Mouse (Mus musculus): Measurements from ENCODE around the gene Elf5. TPM values are rescaled to one million over a fixed set of nuclear protein-coding genes. Genes with fewer than 3 reads are reported as not detected.

Gene Elf5
- polyA plus RNA-seq, 1 experiment: not detected

GRCm38 (mm10) chr2:103461210-103461609 lies 49.7 kb downstream of the Elf5 start:
- Histone ChIP-seq H3K27ac (ENCODE audit: insufficient read depth, low read depth, low read length) (no peak overlapping the region), H3K4me3 (ENCODE audit: insufficient read depth, low read depth, low read length) (no peak overlapping the region), H3K4me1 (ENCODE audit: control insufficient read depth, insufficient read depth, low read length) (0 out of 2 replicates have a peak, but pooled peaks cover 2% of the 10 kb centered on the region)
- 73% methylated on average over 8 of the region's 8 CpGs for WGBS
- TF ChIP-seq CTCF (IDR thresholded peaks at IDR 0.05; ENCODE audit: insufficient read depth, low read depth, low read length): no peak
- no peak for TF ChIP-seq POLR2A (IDR thresholded peaks at IDR 0.05; ENCODE audit: insufficient read depth, low read depth, low read length)

- TF ChIP-seq CTCF (IDR thresholded peaks at IDR 0.05; ENCODE audit: insufficient read depth, low read depth, low read length): no peak
- TF ChIP-seq POLR2A (IDR thresholded peaks at IDR 0.05; ENCODE audit: insufficient read depth, low read depth, low read length): no peak
- H3K4me1 ChIP-seq (ENCODE audit: control insufficient read depth, insufficient read depth, low read length): 0 out of 2 replicates have a peak, but pooled peaks cover 2% of the 10 kb centered on the region
- WGBS: 36% methylated on average over 9 of the region's 9 CpGs
- no peak overlapping the region for H3K4me3 ChIP-seq (ENCODE audit: insufficient read depth, low read depth, low read length)
- H3K27ac ChIP-seq (ENCODE audit: insufficient read depth, low read depth, low read length): 0 out of 2 replicates have a peak overlapping the region, but pooled peaks have one; percentile 5
Observed at GRCm38 (mm10) chr2:103461743-103462142, 50.3 kb downstream of the Elf5 start.

- Histone ChIP-seq H3K27ac (ENCODE audit: insufficient read depth, low read depth, low read length) (no peak overlapping the region), H3K4me3 (ENCODE audit: insufficient read depth, low read depth, low read length) (no peak overlapping the region), H3K4me1 (ENCODE audit: control insufficient read depth, insufficient read depth, low read length) (0 out of 2 replicates have a peak, but pooled peaks cover 2% of the 10 kb centered on the region)
- TF ChIP-seq CTCF (IDR thresholded peaks at IDR 0.05; ENCODE audit: insufficient read depth, low read depth, low read length): no peak
- TF ChIP-seq POLR2A (IDR thresholded peaks at IDR 0.05; ENCODE audit: insufficient read depth, low read depth, low read length): no peak
- 90% methylated on average over 5 of the region's 5 CpGs for WGBS
Observed at GRCm38 (mm10) chr2:103462746-103463145, 51.3 kb downstream of the Elf5 start.

- H3K4me1 ChIP-seq (ENCODE audit: control insufficient read depth, insufficient read depth, low read length): 0 out of 2 replicates have a peak, but pooled peaks cover 2% of the 10 kb centered on the region
- H3K4me3 ChIP-seq (ENCODE audit: insufficient read depth, low read depth, low read length): no peak overlapping the region
- no peak overlapping the region for H3K27ac ChIP-seq (ENCODE audit: insufficient read depth, low read depth, low read length)
- 89% methylated on average over 8 of the region's 8 CpGs for WGBS
- no peak for TF ChIP-seq POLR2A (IDR thresholded peaks at IDR 0.05; ENCODE audit: insufficient read depth, low read depth, low read length)
- no peak for TF ChIP-seq CTCF (IDR thresholded peaks at IDR 0.05; ENCODE audit: insufficient read depth, low read depth, low read length)
Observed at GRCm38 (mm10) chr2:103464524-103464923, 53.0 kb downstream of the Elf5 start.

GRCm38 (mm10) chr2:103465429-103465828 lies 53.9 kb downstream of the Elf5 start:
- no peak overlapping the region for H3K27ac ChIP-seq (ENCODE audit: insufficient read depth, low read depth, low read length)
- TF ChIP-seq CTCF (IDR thresholded peaks at IDR 0.05; ENCODE audit: insufficient read depth, low read depth, low read length): no peak
- H3K4me1 ChIP-seq (ENCODE audit: control insufficient read depth, insufficient read depth, low read length): 0 out of 2 replicates have a peak, but pooled peaks cover 2% of the 10 kb centered on the region
- 90% methylated on average over 11 of the region's 11 CpGs for WGBS
- no peak overlapping the region for H3K4me3 ChIP-seq (ENCODE audit: insufficient read depth, low read depth, low read length)

- Histone ChIP-seq H3K4me1 (ENCODE audit: control insufficient read depth, insufficient read depth, low read length) (0 out of 2 replicates have a peak, but pooled peaks cover under 1% of the 10 kb centered on the region), H3K27ac (ENCODE audit: insufficient read depth, low read depth, low read length) (no peak overlapping the region), H3K4me3 (ENCODE audit: insufficient read depth, low read depth, low read length) (no peak overlapping the region)
- TF ChIP-seq CTCF (IDR thresholded peaks at IDR 0.05; ENCODE audit: insufficient read depth, low read depth, low read length) (no peak), POLR2A (IDR thresholded peaks at IDR 0.05; ENCODE audit: insufficient read depth, low read depth, low read length) (no peak)
- 89% methylated on average over 3 of the region's 3 CpGs for WGBS
Observed at GRCm38 (mm10) chr2:103466272-103466671, 54.8 kb downstream of the Elf5 start.

GRCm38 (mm10) chr2:103466984-103467588 lies 55.6 kb downstream of the Elf5 start:
- 91% methylated on average over 10 of the region's 10 CpGs for WGBS

GRCm38 (mm10) chr2:103473362-103473761 lies 61.9 kb downstream of the Elf5 start:
- Histone ChIP-seq H3K27ac (ENCODE audit: insufficient read depth, low read depth, low read length) (no peak overlapping the region), H3K4me1 (ENCODE audit: control insufficient read depth, insufficient read depth, low read length) (no peaks in the 10 kb centered on the region), H3K4me3 (ENCODE audit: insufficient read depth, low read depth, low read length) (no peak overlapping the region)
- TF ChIP-seq CTCF (IDR thresholded peaks at IDR 0.05; ENCODE audit: insufficient read depth, low read depth, low read length) (no peak), POLR2A (IDR thresholded peaks at IDR 0.05; ENCODE audit: insufficient read depth, low read depth, low read length) (no peak)
- 93% methylated on average over 3 of the region's 3 CpGs for WGBS

More at GRCm38 (mm10) chr2:103466984-103467588, 55.6 kb downstream of the Elf5 start:
- Histone ChIP-seq H3K27ac (ENCODE audit: insufficient read depth, low read depth, low read length) (no peak overlapping the region), H3K4me1 (ENCODE audit: control insufficient read depth, insufficient read depth, low read length) (no peaks in the 10 kb centered on the region), H3K4me3 (ENCODE audit: insufficient read depth, low read depth, low read length) (no peak overlapping the region)
- no peak for TF ChIP-seq CTCF (IDR thresholded peaks at IDR 0.05; ENCODE audit: insufficient read depth, low read depth, low read length)
- TF ChIP-seq POLR2A (IDR thresholded peaks at IDR 0.05; ENCODE audit: insufficient read depth, low read depth, low read length): no peak

- H3K27ac ChIP-seq (ENCODE audit: insufficient read depth, low read depth, low read length): no peak overlapping the region
- WGBS: 93% methylated on average over 2 of the region's 2 CpGs
Observed at GRCm38 (mm10) chr2:103476180-103476579, 64.7 kb downstream of the Elf5 start.

More at GRCm38 (mm10) chr2:103476180-103476579, 64.7 kb downstream of the Elf5 start:
- Histone ChIP-seq H3K4me3 (ENCODE audit: insufficient read depth, low read depth, low read length) (no peak overlapping the region), H3K4me1 (ENCODE audit: control insufficient read depth, insufficient read depth, low read length) (no peaks in the 10 kb centered on the region)
- no peak for TF ChIP-seq POLR2A (IDR thresholded peaks at IDR 0.05; ENCODE audit: insufficient read depth, low read depth, low read length)
- no peak for TF ChIP-seq CTCF (IDR thresholded peaks at IDR 0.05; ENCODE audit: insufficient read depth, low read depth, low read length)
